Mouse (Mus musculus) embryonic fibroblast, embryonic 13.5 days (primary cell): ENCODE results near the gene Gm10142.

ENCODE experiments used
- CTCF ChIP-seq: IDR thresholded peaks from 2 replicates; pipeline ENCODE4 v1.5.1; 2011; ENCODE audit warnings: mild to moderate bottlenecking, control low read depth, low read length, moderate library complexity, borderline replicate concordance; ENCODE audit not compliant: insufficient read depth
- POLR2A ChIP-seq: IDR thresholded peaks from 2 replicates; pipeline ENCODE4 v1.6.1; 2011; ENCODE audit warnings: low read depth, mild to moderate bottlenecking, control low read depth, low read length, moderate library complexity

GRCm38 (mm10) chr10:77753448-77753847, 37.8 kb downstream of the Gm10142 start:
- TF ChIP-seq CTCF (no peak), POLR2A (no peak)
